Mouse (Mus musculus) G1E (cell line): ENCODE results near the gene Jade1. TPM values are rescaled to one million over a fixed set of nuclear protein-coding genes. Genes with fewer than 3 reads are reported as not detected.

Experiments
- ATAC-seq: 2 replicates; pipeline ENCODE4 v1.8.0; 2016; ENCODE audit warnings: mild to moderate bottlenecking; ENCODE audit not compliant: insufficient number of reproducible peaks, poor library complexity, low FRiP score, severe bottlenecking; ENCODE audit errors: extremely low read depth
- DNase-seq: peaks from one replicate; pipeline ENCODE4 v3.0.0; 2012; ENCODE audit warnings: low spot score
- H3K27me3 ChIP-seq: 2 replicates; pipeline ENCODE4 v1.6.1; 2012; ENCODE audit warnings: mild to moderate bottlenecking, low read length, inconsistent platforms; ENCODE audit not compliant: insufficient read depth
- H3K36me3 ChIP-seq: replicated peaks from 2 replicates; pipeline ENCODE3; 2012; ENCODE audit warnings: mild to moderate bottlenecking, inconsistent platforms
- H3K4me1 ChIP-seq: 2 replicates; pipeline ENCODE4 v1.6.1; 2012; ENCODE audit warnings: low read depth, low read length, inconsistent platforms, mixed read lengths; ENCODE audit not compliant: insufficient read depth
- H3K4me3 ChIP-seq: 2 replicates; pipeline ENCODE4 v1.5.1; 2012; ENCODE audit warnings: low read depth, mild to moderate bottlenecking, inconsistent platforms, low read length, moderate library complexity, mixed read lengths
- H3K9me3 ChIP-seq: replicated peaks from 2 replicates; pipeline ENCODE4 v1.6.1; 2012; ENCODE audit warnings: inconsistent platforms
- CTCF ChIP-seq: IDR thresholded peaks from 2 replicates; pipeline ENCODE4 v1.5.1; 2012; ENCODE audit warnings: low read depth, low read length, inconsistent platforms, mixed read lengths
- GATA1 ChIP-seq: IDR thresholded peaks from 2 replicates; pipeline ENCODE4 v1.6.1; 2012; ENCODE audit warnings: borderline replicate concordance, low read length, inconsistent platforms, mixed read lengths
- GATA2 ChIP-seq: IDR thresholded peaks from 2 replicates; pipeline ENCODE4 v1.6.1; 2012; ENCODE audit warnings: low read depth, low read length, inconsistent platforms, borderline replicate concordance
- POLR2AphosphoS5 ChIP-seq: IDR thresholded peaks from 2 replicates; pipeline ENCODE4 v1.6.1; 2012; ENCODE audit warnings: low read depth, low read length, inconsistent platforms; ENCODE audit not compliant: insufficient replicate concordance
- TAL1 ChIP-seq: conservative IDR thresholded peaks from 2 replicates; pipeline ENCODE4 v1.6.1; 2012; ENCODE audit warnings: low read depth, low read length, inconsistent platforms, mixed read lengths
- polyA plus RNA-seq: library from polyadenylated mRNA; stranded (reverse); fragments of >175 nt; gene quantifications from 2 replicates; pipeline ENCODE4 v1.2.3, GENCODE M21; 2012
- total RNA-seq, 2 experiments: library from RNA; stranded (forward) in 1 of 2; stranded (reverse) in 1 of 2; fragments of 200-1000 nt in 1 of 2; fragments of >200 nt in 1 of 2; fragmentation: Nextera tagmentation in 1 of 2; gene quantifications; 2 replicates each; pipeline ENCODE4 v1.2.3; 2014 to 2017

Gene Jade1
- total and polyA plus RNA-seq, 3 experiments: 48.2 to 159 (median 129) TPM

GRCm38 (mm10) chr3:41528291-41528969, 27.1 kb upstream of the Jade1 start:
- Histone ChIP-seq H3K27me3 (peaks cover 15% of the 10 kb centered on the region), H3K9me3 (no peaks in the 10 kb centered on the region), H3K36me3 (no peaks in the 10 kb centered on the region), H3K4me1 (peaks cover 6% of the 10 kb centered on the region), H3K4me3 (no peak overlapping the region)
- TF ChIP-seq GATA1: no peak
- DNase-seq: no peak
- ATAC-seq: no peak

GRCm38 (mm10) chr3:41530156-41530555, 25.4 kb upstream of the Jade1 start:
- TF ChIP-seq GATA1 (no peak), GATA2 (no peak), CTCF (no peak), POLR2AphosphoS5 (no peak), TAL1 (no peak)
- ATAC-seq (no peak), DNase-seq (no peak)
- Histone ChIP-seq H3K4me3 (no peak overlapping the region), H3K36me3 (no peaks in the 10 kb centered on the region), H3K4me1 (peaks cover 11% of the 10 kb centered on the region), H3K27me3 (peaks cover 26% of the 10 kb centered on the region), H3K9me3 (no peaks in the 10 kb centered on the region)

- no peaks in the 10 kb centered on the region for H3K9me3 ChIP-seq
- DNase-seq (no peak), ATAC-seq (no peak)
- TF ChIP-seq TAL1 (no peak), CTCF (no peak), GATA1 (no peak), POLR2AphosphoS5 (no peak), GATA2 (no peak)
- H3K4me1 ChIP-seq: peaks cover 11% of the 10 kb centered on the region
- H3K27me3 ChIP-seq: peaks cover 32% of the 10 kb centered on the region
- no peak overlapping the region for H3K4me3 ChIP-seq
- no peaks in the 10 kb centered on the region for H3K36me3 ChIP-seq
Observed at GRCm38 (mm10) chr3:41531541-41531940, 24.0 kb upstream of the Jade1 start.

- H3K27me3 ChIP-seq: peaks cover 34% of the 10 kb centered on the region
- no peaks in the 10 kb centered on the region for H3K9me3 ChIP-seq
- H3K4me1 ChIP-seq: peaks cover 11% of the 10 kb centered on the region
- H3K36me3 ChIP-seq: no peaks in the 10 kb centered on the region
- TF ChIP-seq GATA1: no peak
- TF ChIP-seq CTCF: no peak
- TF ChIP-seq POLR2AphosphoS5: no peak
- TF ChIP-seq TAL1: no peak
- no peak for TF ChIP-seq GATA2
- no peak overlapping the region for H3K4me3 ChIP-seq
- ATAC-seq (no peak), DNase-seq (no peak)
Observed at GRCm38 (mm10) chr3:41532109-41532508, 23.4 kb upstream of the Jade1 start.

GRCm38 (mm10) chr3:41533660-41534059, 21.9 kb upstream of the Jade1 start:
- no peak overlapping the region for H3K4me3 ChIP-seq
- no peaks in the 10 kb centered on the region for H3K9me3 ChIP-seq
- no peaks in the 10 kb centered on the region for H3K36me3 ChIP-seq
- peaks cover 11% of the 10 kb centered on the region for H3K4me1 ChIP-seq
- ATAC-seq: peak; percentile 87
- H3K27me3 ChIP-seq: peaks cover 40% of the 10 kb centered on the region
- no peak for DNase-seq
- TF ChIP-seq CTCF: no peak
- TF ChIP-seq POLR2AphosphoS5: no peak
- TF ChIP-seq TAL1: no peak
- no peak for TF ChIP-seq GATA1
- TF ChIP-seq GATA2: no peak

- no peaks in the 10 kb centered on the region for H3K36me3 ChIP-seq
- no peak overlapping the region for H3K4me3 ChIP-seq
- no peak for ATAC-seq
- peaks cover 38% of the 10 kb centered on the region; the same call in 1 of the 2 replicates for H3K27me3 ChIP-seq
- no peaks in the 10 kb centered on the region for H3K9me3 ChIP-seq
- TF ChIP-seq POLR2AphosphoS5 (no peak), GATA1 (no peak), CTCF (no peak), GATA2 (no peak), TAL1 (no peak)
- no peak for DNase-seq
- H3K4me1 ChIP-seq: peaks cover 22% of the 10 kb centered on the region
Observed at GRCm38 (mm10) chr3:41537957-41538356, 17.6 kb upstream of the Jade1 start.
